Mouse (Mus musculus) CD4-positive, CD25-positive, alpha-beta regulatory T cell, adult 4 months (primary cell): ENCODE data around the gene Kcng1. TPM values are rescaled to one million over a fixed set of nuclear protein-coding genes. Genes with fewer than 3 reads are reported as not detected.

ENCODE experiments used
- polyA plus RNA-seq, 2 experiments: library from polyadenylated mRNA; unstranded; fragments of 100-300 nt; shearing (Covaris generic); gene quantifications; one replicate each; pipeline ENCODE4 v1.2.1; 2017

Kcng1 gene
- polyA plus RNA-seq, 2 experiments from 2014 or later, result not detected

Other genes with a start within 250 kb of the Kcng1 start
- 1 to 10 TPM in 1 of 2 experiments, under 1 TPM in 1; 0.23 to 1.2 TPM for gene Pard6b, start 200.7 kb downstream of the Kcng1 start, polyA plus RNA-seq
- gene Adnp, start 74.6 kb downstream of the Kcng1 start, polyA plus RNA-seq, result 1 to 10 TPM; 1.4 to 3.1 TPM
- gene Gm20716, start 51.4 kb downstream of the Kcng1 start, polyA plus RNA-seq, result 10 to 100 TPM; 24.7 to 35.6 TPM
- 100 to 1,000 TPM; 101 to 112 TPM for gene Dpm1, start 51.1 kb downstream of the Kcng1 start, polyA plus RNA-seq
- gene Mocs3, start 51.1 kb downstream of the Kcng1 start, polyA plus RNA-seq, result under 1 TPM; 0.59 to 0.62 TPM